Mouse (Mus musculus): ENCODE measurements around the gene Hacd3. TPM values are rescaled to one million over a fixed set of nuclear protein-coding genes. Genes with fewer than 3 reads are reported as not detected.
A peak's percentile ranks its signal among the peaks of the same experiment; 100 is the strongest.

The Hacd3 gene
- polyA plus RNA-seq, 1 experiment from 2014 or later, result 66.5 TPM

GRCm38 (mm10) chr9:64981904-64982303, 39.6 kb downstream of the Hacd3 start:
- Histone ChIP-seq H3K4me2 (ENCODE audit: low read length) (no peak overlapping the region), H3K27ac (ENCODE audit: low read depth) (no peak overlapping the region), H3K9me3 (ENCODE audit: control insufficient read depth, low read length) (no peaks in the 10 kb centered on the region), H3K4me1 (replicated peaks; ENCODE audit: control insufficient read depth, insufficient read depth, low read length) (no peaks in the 10 kb centered on the region), H3K27me3 (replicated peaks; ENCODE audit: control insufficient read depth, insufficient read depth, low read length) (no peaks in the 10 kb centered on the region), H3K36me3 (ENCODE audit: control insufficient read depth, insufficient read depth, low read length) (peaks cover 95% of the 10 kb centered on the region), H3K9ac (ENCODE audit: low read length) (no peak overlapping the region), H3K4me3 (ENCODE audit: low read depth, low read length) (no peak overlapping the region)
- DNase-seq (ENCODE audit: low spot score) (no peak), ATAC-seq (replicated peaks; ENCODE audit: low FRiP score, low TSS enrichment, low read depth) (no peak)
- 76% methylated on average over 1 of the region's 1 CpGs for WGBS

- H3K4me2 ChIP-seq (ENCODE audit: low read length), result no peak overlapping the region
- DNase-seq (ENCODE audit: low spot score) (no peak), ATAC-seq (replicated peaks; ENCODE audit: low FRiP score, low TSS enrichment, low read depth) (no peak)
- H3K27ac ChIP-seq (ENCODE audit: low read depth), result no peak overlapping the region
- no peak overlapping the region for H3K4me3 ChIP-seq (ENCODE audit: low read depth, low read length)
- no peaks in the 10 kb centered on the region for H3K27me3 ChIP-seq (replicated peaks; ENCODE audit: control insufficient read depth, insufficient read depth, low read length)
- WGBS, result 77% methylated on average over 3 of the region's 3 CpGs
- no peaks in the 10 kb centered on the region for H3K4me1 ChIP-seq (replicated peaks; ENCODE audit: control insufficient read depth, insufficient read depth, low read length)
- H3K9me3 ChIP-seq (ENCODE audit: control insufficient read depth, low read length), result no peaks in the 10 kb centered on the region
- H3K36me3 ChIP-seq (ENCODE audit: control insufficient read depth, insufficient read depth, low read length), result peaks cover 95% of the 10 kb centered on the region
- H3K9ac ChIP-seq (ENCODE audit: low read length), result no peak overlapping the region
These were observed 40.9 kb downstream of the Hacd3 start for GRCm38 (mm10) chr9:64980548-64980947.

GRCm38 (mm10) chr9:64960978-64961320, 60.5 kb downstream of the Hacd3 start:
- Histone ChIP-seq H3K4me2 (ENCODE audit: low read length) (peak overlapping the region; percentile 91), H3K36me3 (ENCODE audit: control insufficient read depth, insufficient read depth, low read length) (peaks cover 35% of the 10 kb centered on the region), H3K9ac (ENCODE audit: low read length) (peak overlapping the region; percentile 93), H3K9me3 (ENCODE audit: control insufficient read depth, low read length) (no peaks in the 10 kb centered on the region), H3K27me3 (replicated peaks; ENCODE audit: control insufficient read depth, insufficient read depth, low read length) (no peaks in the 10 kb centered on the region), H3K4me3 (ENCODE audit: low read depth, low read length) (peak overlapping the region; percentile 83), H3K4me1 (replicated peaks; ENCODE audit: control insufficient read depth, insufficient read depth, low read length) (peaks cover 7% of the 10 kb centered on the region; the same call in 1 of the 2 replicates), H3K27ac (ENCODE audit: low read depth) (peak overlapping the region; percentile 87)
- ATAC-seq (replicated peaks; ENCODE audit: low FRiP score, low TSS enrichment, low read depth), result peak; percentile 79
- 0% methylated on average over 17 of the region's 17 CpGs for WGBS
- no peak for DNase-seq (ENCODE audit: low spot score)

GRCm38 (mm10) chr9:64960117-64960977, 61.1 kb downstream of the Hacd3 start, which contains the start of gene Ints14:
Ints14 (plus strand) TSS chr9:64960905.
- ATAC-seq (replicated peaks; ENCODE audit: low FRiP score, low TSS enrichment, low read depth) (peak; percentile 97), DNase-seq (ENCODE audit: low spot score) (peak; percentile 100)
- peak within 1 kb of the TSS; percentile 87 for H3K27ac ChIP-seq (ENCODE audit: low read depth)
- WGBS, result 3% methylated on average over 29 of the region's 29 CpGs
- peak within 1 kb of the TSS; percentile 91 for H3K4me2 ChIP-seq (ENCODE audit: low read length)
- peak within 1 kb of the TSS; percentile 93 for H3K9ac ChIP-seq (ENCODE audit: low read length)
- peaks cover 29% of the 10 kb centered on the region for H3K36me3 ChIP-seq (ENCODE audit: control insufficient read depth, insufficient read depth, low read length)
- H3K4me1 ChIP-seq (replicated peaks; ENCODE audit: control insufficient read depth, insufficient read depth, low read length), result peaks cover 7% of the 10 kb centered on the region; the same call in 1 of the 2 replicates
- peak within 1 kb of the TSS; percentile 83 for H3K4me3 ChIP-seq (ENCODE audit: low read depth, low read length)
- no peaks in the 10 kb centered on the region for H3K9me3 ChIP-seq (ENCODE audit: control insufficient read depth, low read length)
- H3K27me3 ChIP-seq (replicated peaks; ENCODE audit: control insufficient read depth, insufficient read depth, low read length), result no peaks in the 10 kb centered on the region

- peaks cover 7% of the 10 kb centered on the region; the same call in 1 of the 2 replicates for H3K4me1 ChIP-seq (replicated peaks; ENCODE audit: control insufficient read depth, insufficient read depth, low read length)
- WGBS, result 89% methylated on average over 3 of the region's 3 CpGs
These were observed 64.2 kb downstream of the Hacd3 start for GRCm38 (mm10) chr9:64957276-64957675.

GRCm38 (mm10) chr9:64956337-64956736, 65.2 kb downstream of the Hacd3 start:
- Histone ChIP-seq H3K4me2 (ENCODE audit: low read length) (peak overlapping the region; percentile 22; the same call in 1 of the 2 replicates), H3K9me3 (ENCODE audit: control insufficient read depth, low read length) (no peaks in the 10 kb centered on the region), H3K9ac (ENCODE audit: low read length) (no peak overlapping the region), H3K4me1 (replicated peaks; ENCODE audit: control insufficient read depth, insufficient read depth, low read length) (peaks cover under 1% of the 10 kb centered on the region; the same call in 1 of the 2 replicates), H3K36me3 (ENCODE audit: control insufficient read depth, insufficient read depth, low read length) (no peaks in the 10 kb centered on the region), H3K27me3 (replicated peaks; ENCODE audit: control insufficient read depth, insufficient read depth, low read length) (peaks cover 2% of the 10 kb centered on the region), H3K4me3 (ENCODE audit: low read depth, low read length) (no peak overlapping the region), H3K27ac (ENCODE audit: low read depth) (no peak overlapping the region)
- 29% methylated on average over 12 of the region's 12 CpGs for WGBS
- no peak for DNase-seq (ENCODE audit: low spot score)
- no peak for ATAC-seq (replicated peaks; ENCODE audit: low FRiP score, low TSS enrichment, low read depth)

More at GRCm38 (mm10) chr9:64957276-64957675, 64.2 kb downstream of the Hacd3 start:
- Histone ChIP-seq H3K27ac (ENCODE audit: low read depth) (no peak overlapping the region), H3K27me3 (replicated peaks; ENCODE audit: control insufficient read depth, insufficient read depth, low read length) (no peaks in the 10 kb centered on the region; the same call in 1 of the 2 replicates), H3K9me3 (ENCODE audit: control insufficient read depth, low read length) (no peaks in the 10 kb centered on the region), H3K9ac (ENCODE audit: low read length) (no peak overlapping the region), H3K36me3 (ENCODE audit: control insufficient read depth, insufficient read depth, low read length) (0 out of 2 replicates have a peak, but pooled peaks cover 1% of the 10 kb centered on the region), H3K4me3 (ENCODE audit: low read depth, low read length) (no peak overlapping the region), H3K4me2 (ENCODE audit: low read length) (no peak overlapping the region)
- ATAC-seq (replicated peaks; ENCODE audit: low FRiP score, low TSS enrichment, low read depth) (no peak), DNase-seq (ENCODE audit: low spot score) (no peak)

- Histone ChIP-seq H3K27ac (ENCODE audit: low read depth) (no peak overlapping the region), H3K9me3 (ENCODE audit: control insufficient read depth, low read length) (no peaks in the 10 kb centered on the region), H3K27me3 (replicated peaks; ENCODE audit: control insufficient read depth, insufficient read depth, low read length) (peaks cover 8% of the 10 kb centered on the region), H3K4me2 (ENCODE audit: low read length) (no peak overlapping the region), H3K4me3 (ENCODE audit: low read depth, low read length) (no peak overlapping the region), H3K9ac (ENCODE audit: low read length) (no peak overlapping the region), H3K4me1 (replicated peaks; ENCODE audit: control insufficient read depth, insufficient read depth, low read length) (no peaks in the 10 kb centered on the region), H3K36me3 (ENCODE audit: control insufficient read depth, insufficient read depth, low read length) (no peaks in the 10 kb centered on the region)
- ATAC-seq (replicated peaks; ENCODE audit: low FRiP score, low TSS enrichment, low read depth), result no peak
- WGBS, result 56% methylated on average over 7 of the region's 7 CpGs
- DNase-seq (ENCODE audit: low spot score), result no peak
These were observed 68.3 kb downstream of the Hacd3 start for GRCm38 (mm10) chr9:64953190-64953589.

GRCm38 (mm10) chr9:64952055-64952454, 69.4 kb downstream of the Hacd3 start:
- no peaks in the 10 kb centered on the region for H3K4me1 ChIP-seq (replicated peaks; ENCODE audit: control insufficient read depth, insufficient read depth, low read length)
- DNase-seq (ENCODE audit: low spot score), result no peak
- no peak overlapping the region for H3K27ac ChIP-seq (ENCODE audit: low read depth)
- WGBS, result 21% methylated on average over 5 of the region's 5 CpGs
- H3K27me3 ChIP-seq (replicated peaks; ENCODE audit: control insufficient read depth, insufficient read depth, low read length), result peaks cover 8% of the 10 kb centered on the region
- H3K9me3 ChIP-seq (ENCODE audit: control insufficient read depth, low read length), result no peaks in the 10 kb centered on the region
- ATAC-seq (replicated peaks; ENCODE audit: low FRiP score, low TSS enrichment, low read depth), result no peak
- no peak overlapping the region for H3K4me2 ChIP-seq (ENCODE audit: low read length)
- H3K36me3 ChIP-seq (ENCODE audit: control insufficient read depth, insufficient read depth, low read length), result no peaks in the 10 kb centered on the region
- H3K9ac ChIP-seq (ENCODE audit: low read length), result no peak overlapping the region
- H3K4me3 ChIP-seq (ENCODE audit: low read depth, low read length), result no peak overlapping the region
